10 mouse cellular contexts compared by ENCODE assay signal in the genomic region with DNA sequence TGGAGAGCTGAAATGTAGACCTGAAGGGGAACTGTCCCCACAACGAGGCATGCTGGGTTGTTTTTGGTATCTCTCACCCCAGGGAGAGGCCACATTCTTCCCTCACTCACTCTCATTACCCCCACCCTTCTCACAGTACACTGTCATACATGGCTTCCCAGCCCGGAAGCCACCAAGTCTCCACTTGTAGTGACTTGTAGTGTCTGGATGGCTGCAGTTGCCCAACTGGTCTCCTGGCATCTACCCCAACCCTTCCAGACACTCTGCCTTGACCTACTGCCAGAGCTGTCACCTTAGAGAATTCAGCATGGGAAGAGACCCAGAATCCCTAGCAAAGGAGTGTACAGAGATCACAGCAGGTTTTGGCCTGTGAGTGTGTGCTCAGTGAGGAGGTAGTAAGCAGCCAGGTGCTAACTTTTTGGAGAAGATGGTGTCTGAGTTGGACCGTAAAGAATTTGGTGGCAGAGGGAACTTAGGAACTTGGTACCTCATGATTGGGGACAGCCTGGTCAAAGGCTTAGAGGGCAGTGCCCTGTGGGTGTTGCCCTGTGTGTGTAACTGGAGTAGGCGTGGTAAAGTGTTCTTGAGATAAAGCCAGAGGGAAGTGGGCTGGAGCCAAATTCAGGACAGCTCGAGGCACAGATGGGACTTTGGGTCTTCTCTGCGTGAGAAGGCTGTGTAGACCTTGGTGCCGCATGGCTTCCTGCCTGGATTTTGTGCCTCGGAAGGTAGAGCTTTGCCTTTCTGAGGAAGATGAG. TPM values are rescaled to one million over a fixed set of nuclear protein-coding genes. Genes with fewer than 3 reads are reported as not detected.
DNase-seq lines count a peak whose midpoint lies in the region; ATAC-seq and TF ChIP-seq lines count a peak whose summit lies in the region.
"Had no signal": no experiment of that assay in that cellular context is flagged by ENCODE, and none has a peak within 500 bp of the region (broad histone marks: within the 10 kb centered on the region; RNA-seq: fewer than 3 reads in every experiment).

No protein-coding gene starts in this region.

- peak; percentile 26 for DNase-seq in gastrocnemius, adult 18-20 months (ENCODE audit: low spot score)
- no peak for DNase-seq in gastrocnemius, postnatal 36 days
- no peak for DNase-seq in liver, postnatal 0 days
- DNase-seq in liver, result no peak
- peak; percentile 27 for DNase-seq in stomach, postnatal 0 days (ENCODE audit: low spot score)
- DNase-seq in gastrocnemius, postnatal 4 days (ENCODE audit: low spot score in 2 of 2), result no peak
- DNase-seq: lung, embryonic 14.5 days had no signal

- H3K27me3 ChIP-seq in liver, postnatal 0 days (ENCODE audit: insufficient read depth, low read length), result no peaks in the 10 kb centered on the region
- H3K27me3 ChIP-seq in embryonic facial prominence, embryonic 15.5 days, result no peaks in the 10 kb centered on the region
- no peaks in the 10 kb centered on the region for H3K27me3 ChIP-seq in stomach, postnatal 0 days (ENCODE audit: control insufficient read depth, insufficient read depth, low read length)
- no peaks in the 10 kb centered on the region for H3K27me3 ChIP-seq in hindbrain, embryonic 13.5 days
- H3K27me3 ChIP-seq: forebrain, embryonic 15.5 days had no signal

- H3K27ac ChIP-seq in liver, postnatal 0 days (ENCODE audit: low read depth), result no peak overlapping the region
- peak overlapping the region; percentile 65 for H3K27ac ChIP-seq in embryonic facial prominence, embryonic 15.5 days (replicated peaks)
- H3K27ac ChIP-seq in stomach, postnatal 0 days (replicated peaks), result peak overlapping the region; percentile 84
- no peak overlapping the region for H3K27ac ChIP-seq in hindbrain, embryonic 13.5 days
- H3K27ac ChIP-seq: forebrain, embryonic 15.5 days had no signal

- peak; percentile 63 for ATAC-seq in liver, postnatal 0 days
- ATAC-seq in embryonic facial prominence, embryonic 15.5 days (ENCODE audit: insufficient number of reproducible peaks, low FRiP score, low TSS enrichment, low read depth), result peak; percentile 52; the same call in 1 of the 2 replicates
- peak; percentile 34; the same call in 1 of the 2 replicates for ATAC-seq in stomach, postnatal 0 days (ENCODE audit: low FRiP score, low TSS enrichment)
- no peak for ATAC-seq in hindbrain, embryonic 13.5 days (ENCODE audit: low FRiP score)
- ATAC-seq: forebrain, embryonic 15.5 days had no signal

- H3K9ac ChIP-seq in liver, postnatal 0 days (replicated peaks), result no peak overlapping the region
- H3K9ac ChIP-seq in embryonic facial prominence, embryonic 15.5 days, result no peak overlapping the region
- H3K9ac ChIP-seq in stomach, postnatal 0 days (ENCODE audit: low read length), result no peak overlapping the region
- H3K9ac ChIP-seq in hindbrain, embryonic 13.5 days, result no peak overlapping the region
- H3K9ac ChIP-seq: forebrain, embryonic 15.5 days; lung, embryonic 14.5 days had no signal

- no peak overlapping the region for H3K4me2 ChIP-seq in liver, postnatal 0 days (ENCODE audit: low read depth, low read length)
- H3K4me2 ChIP-seq in embryonic facial prominence, embryonic 15.5 days (replicated peaks), result no peak overlapping the region
- no peak overlapping the region for H3K4me2 ChIP-seq in stomach, postnatal 0 days (replicated peaks; ENCODE audit: low read depth)
- H3K4me2 ChIP-seq in hindbrain, embryonic 13.5 days, result no peak overlapping the region
- H3K4me2 ChIP-seq: forebrain, embryonic 15.5 days; lung, embryonic 14.5 days had no signal

- intact Hi-C loops in gastrocnemius, postnatal 36 days (cut with DNase I), result no loop called here

- no peak for TF ChIP-seq CTCF in liver, postnatal 0 days (IDR thresholded peaks at IDR 0.05; ENCODE audit: low read depth)
- TF ChIP-seq CTCF in stomach, postnatal 0 days (IDR thresholded peaks at IDR 0.05; ENCODE audit: low read depth), result no peak

- WGBS in liver, postnatal 0 days (ENCODE audit: insufficient replicate concordance), result 53% methylated on average over 8 of the region's 8 CpGs
- 76% methylated on average over 8 of the region's 8 CpGs for WGBS in embryonic facial prominence, embryonic 15.5 days
- WGBS in stomach, postnatal 0 days, result 59% methylated on average over 8 of the region's 8 CpGs
- WGBS in hindbrain, embryonic 13.5 days, result 90% methylated on average over 8 of the region's 8 CpGs

- H3K9me3 ChIP-seq in liver, postnatal 0 days (ENCODE audit: low read length), result no peaks in the 10 kb centered on the region
- H3K9me3 ChIP-seq in embryonic facial prominence, embryonic 15.5 days (replicated peaks), result no peaks in the 10 kb centered on the region
- no peaks in the 10 kb centered on the region for H3K9me3 ChIP-seq in stomach, postnatal 0 days (ENCODE audit: control insufficient read depth, low read length)
- no peaks in the 10 kb centered on the region for H3K9me3 ChIP-seq in hindbrain, embryonic 13.5 days
- H3K9me3 ChIP-seq: forebrain, embryonic 15.5 days had no signal

- H3K36me3 ChIP-seq in liver, postnatal 0 days (replicated peaks; ENCODE audit: insufficient read depth, low read length), result 0 out of 2 replicates have a peak, but pooled peaks cover 4% of the 10 kb centered on the region
- H3K36me3 ChIP-seq in embryonic facial prominence, embryonic 15.5 days, result peaks cover 13% of the 10 kb centered on the region
- H3K36me3 ChIP-seq in stomach, postnatal 0 days (ENCODE audit: control insufficient read depth, insufficient read depth, low read length), result peaks cover 4% of the 10 kb centered on the region; the same call in 1 of the 2 replicates
- H3K36me3 ChIP-seq in hindbrain, embryonic 13.5 days, result no peaks in the 10 kb centered on the region
- H3K36me3 ChIP-seq: forebrain, embryonic 15.5 days had no signal

- no peak overlapping the region for H3K4me3 ChIP-seq in liver, postnatal 0 days (ENCODE audit: low read depth, low read length)
- no peak overlapping the region for H3K4me3 ChIP-seq in embryonic facial prominence, embryonic 15.5 days (replicated peaks)
- no peak overlapping the region for H3K4me3 ChIP-seq in stomach, postnatal 0 days (ENCODE audit: low read depth, low read length)
- H3K4me3 ChIP-seq in hindbrain, embryonic 13.5 days, result no peak overlapping the region
- H3K4me3 ChIP-seq: forebrain, embryonic 15.5 days had no signal

- peaks cover 13% of the 10 kb centered on the region for H3K4me1 ChIP-seq in liver, postnatal 0 days (ENCODE audit: insufficient read depth)
- peaks cover 3% of the 10 kb centered on the region; the same call in 1 of the 2 replicates for H3K4me1 ChIP-seq in embryonic facial prominence, embryonic 15.5 days
- H3K4me1 ChIP-seq in stomach, postnatal 0 days (replicated peaks; ENCODE audit: control insufficient read depth, insufficient read depth), result no peaks in the 10 kb centered on the region
- no peaks in the 10 kb centered on the region for H3K4me1 ChIP-seq in hindbrain, embryonic 13.5 days (replicated peaks)
- H3K4me1 ChIP-seq: forebrain, embryonic 15.5 days had no signal

- TF ChIP-seq EP300 in liver, postnatal 0 days (IDR thresholded peaks at IDR 0.05; ENCODE audit: low read depth), result no peak
- no peak for TF ChIP-seq EP300 in stomach, postnatal 0 days (optimal IDR thresholded peaks at IDR 0.05)

RNA-seq across cellular contexts. Expression of gene Rhod, which starts 18.9 kb away (rescaled TPM):
- total RNA-seq in gastrocnemius, adult 18-20 months (2021), result under 1 TPM; 0.27 to 0.31 TPM
- total RNA-seq in gastrocnemius, postnatal 36 days (2021), result under 1 TPM; 0.39 to 0.69 TPM
- 14.8 and 19.0 TPM in 2 replicates for polyA plus RNA-seq in liver, postnatal 0 days (2015; fragmentation: Nextera tagmentation; extraction: Ambion mirVana)
- 47.4 and 50.5 TPM in 2 replicates for polyA plus RNA-seq in embryonic facial prominence, embryonic 15.5 days (2015; fragmentation: Nextera tagmentation; extraction: Ambion mirVana)
- polyA plus RNA-seq in stomach, postnatal 0 days (2015; fragmentation: Nextera tagmentation; extraction: Ambion mirVana), result 45.5 and 48.0 TPM in 2 replicates
- polyA plus RNA-seq in hindbrain, embryonic 13.5 days (2015; fragmentation: Nextera tagmentation; extraction: Ambion mirVana), result 7.0 and 7.8 TPM in 2 replicates
- total RNA-seq in gastrocnemius, postnatal 4 days (2021), result 1 to 10 TPM; 4.4 to 5.2 TPM

RNA-seq across cellular contexts. Expression of gene Kdm2a, which starts 22.2 kb away (rescaled TPM):
- total RNA-seq in gastrocnemius, adult 18-20 months (2021), result 10 to 100 TPM; 33.4 to 36.8 TPM
- 10 to 100 TPM; 26.5 to 32.2 TPM for total RNA-seq in gastrocnemius, postnatal 36 days (2021)
- 7.8 and 8.5 TPM in 2 replicates for polyA plus RNA-seq in liver, postnatal 0 days (2015; fragmentation: Nextera tagmentation; extraction: Ambion mirVana)
- 50.4 and 55.0 TPM in 2 replicates for polyA plus RNA-seq in embryonic facial prominence, embryonic 15.5 days (2015; fragmentation: Nextera tagmentation; extraction: Ambion mirVana)
- 12.9 and 15.0 TPM in 2 replicates for polyA plus RNA-seq in stomach, postnatal 0 days (2015; fragmentation: Nextera tagmentation; extraction: Ambion mirVana)
- 34.6 and 36.3 TPM in 2 replicates for polyA plus RNA-seq in hindbrain, embryonic 13.5 days (2015; fragmentation: Nextera tagmentation; extraction: Ambion mirVana)
- 10 to 100 TPM; 50.9 to 66.8 TPM for total RNA-seq in gastrocnemius, postnatal 4 days (2021)

RNA-seq across cellular contexts. Expression of gene Syt12, which starts 56.9 kb away (rescaled TPM):
- total RNA-seq in gastrocnemius, adult 18-20 months (2021), result 1 to 10 TPM; 1.9 to 2.1 TPM
- total RNA-seq in gastrocnemius, postnatal 36 days (2021), result 1 to 10 TPM; 8.5 to 8.6 TPM
- polyA plus RNA-seq in liver, postnatal 0 days (2015; fragmentation: Nextera tagmentation; extraction: Ambion mirVana), result 0.15 and 0.19 TPM in 2 replicates
- polyA plus RNA-seq in embryonic facial prominence, embryonic 15.5 days (2015; fragmentation: Nextera tagmentation; extraction: Ambion mirVana), result 1.5 and 1.7 TPM in 2 replicates
- 1.9 and 2.5 TPM in 2 replicates for polyA plus RNA-seq in stomach, postnatal 0 days (2015; fragmentation: Nextera tagmentation; extraction: Ambion mirVana)
- 2.9 and 3.6 TPM in 2 replicates for polyA plus RNA-seq in hindbrain, embryonic 13.5 days (2015; fragmentation: Nextera tagmentation; extraction: Ambion mirVana)
- total RNA-seq in gastrocnemius, postnatal 4 days (2021), result 1 to 10 TPM in 1 of 2 experiments, under 1 TPM in 1; 0.86 to 1.0 TPM

Comparison
In these comparisons a context has a peak if more than half of its experiments do, and no peak if none do; other contexts are left out.
1. DNase-seq: peak in gastrocnemius, adult 18-20 months (single experiment) and stomach, postnatal 0 days (single experiment); none in gastrocnemius, postnatal 36 days (0 of 2), liver, postnatal 0 days (single experiment), liver (single experiment) and gastrocnemius, postnatal 4 days (0 of 2).
2. H3K27ac ChIP-seq: peak in embryonic facial prominence, embryonic 15.5 days (single experiment) and stomach, postnatal 0 days (single experiment); none in liver, postnatal 0 days (single experiment) and hindbrain, embryonic 13.5 days (single experiment).